Mouse (Mus musculus) cortical plate, adult 2 months (tissue): Measurements from ENCODE around the gene Samd4.
"Not testable (repeated sequence)": the region's sequence is repeated elsewhere in the genome, so short reads cannot be mapped to it uniquely, and the experiment has no call there.

Source experiments
- CTCF ChIP-seq: fragments of 200-500 bp; IDR thresholded peaks from 2 replicates; pipeline ENCODE4 v1.5.1; 2011; ENCODE audit warnings: mild to moderate bottlenecking, control low read depth, low read length; ENCODE audit not compliant: insufficient read depth; ENCODE audit errors: extremely low read depth
- POLR2A ChIP-seq: fragments of 200-500 bp; IDR thresholded peaks from 2 replicates; pipeline ENCODE4 v1.6.1; 2011; ENCODE audit warnings: mild to moderate bottlenecking, low read length, control low read depth; ENCODE audit not compliant: insufficient read depth; ENCODE audit errors: extremely low read depth

DNA sequence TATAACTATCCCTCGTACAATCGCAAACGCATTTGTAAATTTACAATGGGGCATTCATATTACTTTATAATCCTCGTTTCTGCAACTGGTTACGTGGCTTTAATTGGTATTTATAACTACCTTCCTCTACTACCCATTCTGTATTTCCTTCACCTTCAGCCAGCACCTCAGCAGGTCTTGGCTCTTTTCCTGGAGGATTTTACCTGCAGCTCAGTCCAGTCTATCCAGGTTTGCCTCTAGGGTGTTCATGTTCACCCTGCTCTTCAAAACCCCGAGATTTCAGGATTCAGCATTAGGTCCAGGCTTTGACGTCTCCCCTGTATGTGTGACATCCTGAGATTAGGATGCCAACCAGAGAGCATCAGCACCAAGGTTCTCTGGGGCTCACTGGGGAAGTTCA lies 227.7 kb downstream of the Samd4 start:
- TF ChIP-seq POLR2A, CTCF: not testable (repeated sequence)
